Mouse (Mus musculus): ENCODE measurements around the gene Efhd2. TPM values are rescaled to one million over a fixed set of nuclear protein-coding genes. Genes with fewer than 3 reads are reported as not detected.
A peak's percentile ranks its signal among the peaks of the same experiment; 100 is the strongest.

Gene Efhd2
- 95.0 and 116 TPM in 2 replicates for polyA plus RNA-seq (2012; rRNA removed)

- peaks cover 4% of the 10 kb centered on the region for H3K4me1 ChIP-seq (ENCODE audit: control insufficient read depth, insufficient read depth, low read length)
- peak within 1 kb of the TSS; percentile 92 for H3K4me3 ChIP-seq (replicated peaks; ENCODE audit: extremely low read depth, low read depth, low read length)
- no peak for TF ChIP-seq CTCF (IDR thresholded peaks at IDR 0.05; ENCODE audit: insufficient read depth, low read length)
- TF ChIP-seq POLR2A (IDR thresholded peaks at IDR 0.05; ENCODE audit: borderline replicate concordance, extremely low read depth, low read depth, low read length): peak; percentile 88
- WGBS: under 1% methylated on average over 72 of the region's 73 CpGs
- peak; percentile 84 for DNase-seq
Observed at GRCm38 (mm10) chr4:141874601-141875460, at the start of gene Efhd2. Gene Efhd2 (minus strand): TSS chr4:141874920.

DNA sequence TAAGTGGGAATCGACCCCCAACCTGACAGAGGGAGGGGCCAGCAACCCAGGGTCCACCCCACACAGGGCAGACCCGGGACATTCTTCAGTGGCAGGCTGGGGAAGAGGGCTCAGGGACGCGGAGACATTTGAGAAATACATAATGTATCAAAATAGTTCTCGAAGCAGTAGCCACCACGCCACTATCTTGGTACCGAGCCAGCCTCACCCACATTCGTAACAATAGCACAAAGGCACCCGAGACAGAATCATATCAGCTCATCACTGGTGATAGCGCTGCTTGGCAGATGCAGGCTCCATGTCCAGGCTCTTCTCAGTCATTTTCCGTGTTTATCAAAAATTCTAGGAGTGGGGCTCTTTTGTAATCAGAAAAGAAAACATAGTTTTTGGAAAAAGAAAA, 49.2 kb upstream of the Efhd2 start:
- DNase-seq: no peak
- H3K4me3 ChIP-seq (replicated peaks; ENCODE audit: extremely low read depth, low read depth, low read length): no peak overlapping the region
- H3K4me1 ChIP-seq (ENCODE audit: control insufficient read depth, insufficient read depth, low read length): no peaks in the 10 kb centered on the region
- TF ChIP-seq POLR2A (IDR thresholded peaks at IDR 0.05; ENCODE audit: borderline replicate concordance, extremely low read depth, low read depth, low read length) (no peak), CTCF (IDR thresholded peaks at IDR 0.05; ENCODE audit: insufficient read depth, low read length) (no peak)
- 51% methylated on average over 11 of the region's 11 CpGs for WGBS

GRCm38 (mm10) chr4:141920391-141920790, 45.7 kb upstream of the Efhd2 start:
- WGBS: 91% methylated on average over 10 of the region's 10 CpGs
- Histone ChIP-seq H3K4me3 (replicated peaks; ENCODE audit: extremely low read depth, low read depth, low read length) (no peak overlapping the region), H3K4me1 (ENCODE audit: control insufficient read depth, insufficient read depth, low read length) (no peaks in the 10 kb centered on the region)
- DNase-seq: no peak
- no peak for TF ChIP-seq POLR2A (IDR thresholded peaks at IDR 0.05; ENCODE audit: borderline replicate concordance, extremely low read depth, low read depth, low read length)
- TF ChIP-seq CTCF (IDR thresholded peaks at IDR 0.05; ENCODE audit: insufficient read depth, low read length): no peak

GRCm38 (mm10) chr4:141917735-141918419, 43.2 kb upstream of the Efhd2 start:
- no peak for DNase-seq
- Histone ChIP-seq H3K4me3 (replicated peaks; ENCODE audit: extremely low read depth, low read depth, low read length) (no peak overlapping the region), H3K4me1 (ENCODE audit: control insufficient read depth, insufficient read depth, low read length) (no peaks in the 10 kb centered on the region)
- no peak for TF ChIP-seq CTCF (IDR thresholded peaks at IDR 0.05; ENCODE audit: insufficient read depth, low read length)
- TF ChIP-seq POLR2A (IDR thresholded peaks at IDR 0.05; ENCODE audit: borderline replicate concordance, extremely low read depth, low read depth, low read length): no peak
- 43% methylated on average over 7 of the region's 7 CpGs for WGBS

DNA sequence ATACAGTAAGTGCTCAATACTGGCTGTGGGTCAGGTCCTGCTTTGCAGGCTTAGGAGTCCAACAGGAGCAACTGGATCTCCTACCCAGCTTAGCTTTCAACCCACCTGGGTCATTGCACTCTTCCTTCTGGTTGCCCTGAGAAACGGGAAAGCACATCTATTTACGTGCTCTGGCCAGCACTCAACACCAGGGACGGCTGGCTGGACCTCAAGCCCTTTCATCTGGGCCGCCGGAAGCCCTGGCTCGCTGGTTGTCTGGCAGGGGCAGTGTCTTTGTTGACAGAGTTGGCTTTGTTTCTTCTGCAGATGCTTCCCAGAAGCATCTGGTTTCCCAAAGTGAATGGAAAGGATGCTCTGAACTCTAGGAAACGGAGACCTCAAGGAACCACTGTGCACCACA, 39.3 kb upstream of the Efhd2 start:
- WGBS: 33% methylated on average over 7 of the region's 7 CpGs
- no peak for TF ChIP-seq CTCF (IDR thresholded peaks at IDR 0.05; ENCODE audit: insufficient read depth, low read length)
- TF ChIP-seq POLR2A (IDR thresholded peaks at IDR 0.05; ENCODE audit: borderline replicate concordance, extremely low read depth, low read depth, low read length): no peak
- Histone ChIP-seq H3K4me3 (replicated peaks; ENCODE audit: extremely low read depth, low read depth, low read length) (no peak overlapping the region), H3K4me1 (ENCODE audit: control insufficient read depth, insufficient read depth, low read length) (no peaks in the 10 kb centered on the region)
- no peak for DNase-seq

- 62% methylated on average over 13 of the region's 13 CpGs for WGBS
- no peak for DNase-seq
- no peaks in the 10 kb centered on the region for H3K4me1 ChIP-seq (ENCODE audit: control insufficient read depth, insufficient read depth, low read length)
- TF ChIP-seq POLR2A (IDR thresholded peaks at IDR 0.05; ENCODE audit: borderline replicate concordance, extremely low read depth, low read depth, low read length): no peak
- no peak for TF ChIP-seq CTCF (IDR thresholded peaks at IDR 0.05; ENCODE audit: insufficient read depth, low read length)
- no peak overlapping the region for H3K4me3 ChIP-seq (replicated peaks; ENCODE audit: extremely low read depth, low read depth, low read length)
Observed at GRCm38 (mm10) chr4:141913201-141913993, 38.7 kb upstream of the Efhd2 start.

- WGBS: 58% methylated on average over 9 of the region's 9 CpGs
- TF ChIP-seq CTCF (IDR thresholded peaks at IDR 0.05; ENCODE audit: insufficient read depth, low read length) (no peak), POLR2A (IDR thresholded peaks at IDR 0.05; ENCODE audit: borderline replicate concordance, extremely low read depth, low read depth, low read length) (no peak)
- no peaks in the 10 kb centered on the region; the same call in 1 of the 2 replicates for H3K4me1 ChIP-seq (ENCODE audit: control insufficient read depth, insufficient read depth, low read length)
- no peak overlapping the region for H3K4me3 ChIP-seq (replicated peaks; ENCODE audit: extremely low read depth, low read depth, low read length)
- no peak for DNase-seq
Observed at GRCm38 (mm10) chr4:141904710-141905109, 30.0 kb upstream of the Efhd2 start.

GRCm38 (mm10) chr4:141902479-141902858, 27.7 kb upstream of the Efhd2 start:
- 79% methylated on average over 8 of the region's 8 CpGs for WGBS
- H3K4me3 ChIP-seq (replicated peaks; ENCODE audit: extremely low read depth, low read depth, low read length): no peak overlapping the region
- TF ChIP-seq POLR2A (IDR thresholded peaks at IDR 0.05; ENCODE audit: borderline replicate concordance, extremely low read depth, low read depth, low read length) (no peak), CTCF (IDR thresholded peaks at IDR 0.05; ENCODE audit: insufficient read depth, low read length) (no peak)

More at GRCm38 (mm10) chr4:141902479-141902858, 27.7 kb upstream of the Efhd2 start:
- DNase-seq: no peak
- H3K4me1 ChIP-seq (ENCODE audit: control insufficient read depth, insufficient read depth, low read length): no peaks in the 10 kb centered on the region; the same call in 1 of the 2 replicates

Measured in lung, adult 2 months (tissue).